Mouse (Mus musculus): ENCODE data around the gene Gm42517.

The Gm42517 gene

DNA sequence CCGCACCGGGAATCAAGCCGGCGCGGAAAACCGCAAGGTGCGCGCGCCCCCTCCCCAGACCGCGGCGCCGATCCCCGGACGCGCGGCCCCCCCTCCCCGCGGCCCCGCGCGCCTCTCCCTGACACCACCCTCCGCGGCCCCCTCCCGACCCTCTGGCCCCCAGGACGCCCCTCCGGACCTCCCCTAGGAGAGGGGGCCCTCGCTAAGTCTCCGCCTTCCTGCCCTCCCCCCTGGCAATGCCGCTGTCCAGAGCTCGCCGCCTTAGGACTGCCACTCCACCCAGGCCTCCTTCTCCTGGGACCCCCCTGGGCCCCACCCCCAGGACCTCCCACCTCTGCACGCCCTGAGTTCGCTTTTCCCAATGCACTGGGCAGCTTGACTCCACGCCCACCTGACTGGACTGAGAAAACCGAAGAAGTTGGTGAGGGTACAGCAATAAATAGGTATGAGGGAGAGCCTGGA, at the start of gene Gm42517:
Gene Gm42517 (minus strand): TSS at position 52 of the 462 bp plus-strand sequence.
- DNase-seq (ENCODE audit: low spot score): no peak

DNA sequence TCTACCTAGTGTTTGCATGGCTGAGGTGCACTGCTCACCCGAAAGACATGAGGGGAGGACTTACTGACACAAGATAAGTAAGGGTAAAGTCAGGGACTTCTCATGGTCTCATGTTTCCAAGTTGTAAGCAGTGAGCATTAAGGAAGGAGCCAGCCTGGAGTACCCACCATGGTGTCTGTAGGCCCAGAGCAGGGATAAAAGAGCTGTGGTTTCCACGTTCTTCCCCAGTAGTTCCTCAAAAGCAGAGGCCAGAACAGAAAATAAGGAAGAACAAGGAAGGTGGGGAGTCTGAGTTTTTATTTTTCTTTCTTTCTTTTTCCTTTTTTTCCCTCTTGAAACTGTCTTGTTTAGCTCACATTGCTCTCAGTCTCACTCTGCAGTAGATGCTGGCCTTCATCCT, 47.0 kb upstream of the Gm42517 start:
- no peak for DNase-seq (ENCODE audit: low spot score)

DNA sequence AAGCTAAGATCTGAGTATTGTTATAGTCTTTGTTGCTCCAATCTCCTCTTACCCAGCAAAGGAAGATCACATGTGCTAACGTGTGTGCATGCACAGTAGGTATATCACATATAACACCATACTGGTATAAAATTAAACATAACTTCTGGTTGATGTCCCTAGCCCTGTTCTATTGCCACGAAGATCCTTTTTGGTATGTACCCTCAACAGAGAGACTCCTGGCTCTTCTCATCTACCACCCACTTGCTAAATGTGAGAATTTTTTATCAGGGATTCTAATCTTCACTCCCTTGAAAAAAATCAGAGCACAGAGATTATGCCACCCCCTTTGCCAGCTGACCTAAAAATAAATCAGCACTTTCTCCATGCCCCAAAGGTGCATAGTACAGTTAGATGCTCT, 39.3 kb upstream of the Gm42517 start:
- no peak for DNase-seq (ENCODE audit: low spot score)

DNA sequence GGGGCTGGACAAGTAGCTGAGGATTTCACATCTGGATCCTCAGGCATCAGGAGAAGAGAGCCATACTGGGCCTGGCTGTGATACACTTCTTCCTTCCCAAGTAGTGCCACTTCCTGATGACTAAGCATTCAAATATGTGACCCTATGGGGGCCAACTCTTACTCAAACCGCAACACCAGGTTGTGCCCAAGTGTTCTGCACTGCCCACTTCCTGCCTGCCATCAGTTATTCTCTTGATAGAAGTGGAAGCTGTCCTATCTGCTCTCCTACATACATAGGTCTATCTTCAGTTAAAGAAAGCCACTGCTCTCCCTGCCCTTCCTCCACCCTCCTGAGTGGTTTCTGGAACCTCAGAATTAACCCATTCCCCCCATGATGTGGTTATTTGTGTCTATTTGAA, 37.7 kb upstream of the Gm42517 start:
- DNase-seq (ENCODE audit: low spot score): no peak

DNA sequence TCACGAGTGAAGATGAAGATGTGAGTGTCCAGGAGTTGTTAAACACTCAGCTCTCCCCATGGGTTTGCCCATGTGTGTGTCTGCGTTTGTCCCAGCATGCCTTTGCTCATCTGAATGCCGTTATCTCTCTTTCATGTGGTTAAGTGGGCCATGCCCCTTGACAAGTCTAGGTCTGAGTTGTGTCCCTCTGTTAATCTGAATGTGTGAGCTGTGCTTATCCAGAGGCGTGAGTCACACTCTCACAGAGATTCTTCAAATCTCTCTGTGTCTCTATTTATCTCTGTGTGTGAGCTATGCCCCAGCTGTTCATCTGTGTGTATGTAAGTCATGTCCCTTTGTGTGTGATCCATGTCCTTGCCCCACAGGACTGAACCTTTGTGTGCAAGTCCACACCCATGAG, 35.7 kb upstream of the Gm42517 start:
- DNase-seq (ENCODE audit: low spot score): no peak

DNA sequence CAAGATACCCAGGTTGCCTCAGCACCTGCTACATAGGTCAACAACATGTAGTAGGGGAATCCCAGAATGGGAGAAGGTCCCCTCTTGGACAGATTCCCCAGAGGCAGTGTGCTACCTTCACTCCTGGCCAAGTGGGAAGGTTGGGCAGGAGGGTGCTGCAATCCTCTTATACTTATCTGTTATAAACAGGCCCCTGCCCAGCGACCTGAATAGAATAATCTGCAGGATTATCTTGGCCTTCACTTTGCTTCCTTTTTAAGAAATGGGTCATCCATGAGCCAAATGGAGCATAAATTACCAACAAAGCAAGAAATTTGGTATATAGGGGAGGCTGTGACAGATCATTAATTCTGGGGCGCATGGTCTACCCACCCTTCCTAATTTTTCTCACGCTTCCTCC, 22.0 kb upstream of the Gm42517 start:
- no peak for DNase-seq (ENCODE audit: low spot score)

DNA sequence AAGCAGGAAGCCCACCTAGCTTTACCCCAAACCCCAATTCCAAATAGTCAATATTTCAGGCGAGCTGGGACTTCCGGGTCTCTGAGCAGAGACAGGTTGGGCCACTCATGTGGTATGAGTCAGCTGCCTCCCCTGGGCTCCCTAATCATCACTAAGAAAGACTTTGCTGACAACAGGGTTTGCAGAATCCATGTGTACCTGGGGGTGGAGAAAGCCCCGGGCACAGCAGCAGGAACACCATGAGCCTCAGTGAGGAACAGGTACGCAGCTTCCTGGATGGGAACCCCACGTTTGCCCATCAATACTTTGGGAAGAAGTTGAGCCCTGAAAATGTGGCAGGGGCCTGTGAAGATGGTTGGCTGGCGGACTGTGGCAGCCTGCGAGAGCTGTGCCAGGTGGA, 20.5 kb upstream of the Gm42517 start, which contains the start of gene Pde6b:
Gene Pde6b (plus strand): TSS at position 191 of the 400 bp plus-strand sequence.
- DNase-seq (ENCODE audit: low spot score): no peak

DNA sequence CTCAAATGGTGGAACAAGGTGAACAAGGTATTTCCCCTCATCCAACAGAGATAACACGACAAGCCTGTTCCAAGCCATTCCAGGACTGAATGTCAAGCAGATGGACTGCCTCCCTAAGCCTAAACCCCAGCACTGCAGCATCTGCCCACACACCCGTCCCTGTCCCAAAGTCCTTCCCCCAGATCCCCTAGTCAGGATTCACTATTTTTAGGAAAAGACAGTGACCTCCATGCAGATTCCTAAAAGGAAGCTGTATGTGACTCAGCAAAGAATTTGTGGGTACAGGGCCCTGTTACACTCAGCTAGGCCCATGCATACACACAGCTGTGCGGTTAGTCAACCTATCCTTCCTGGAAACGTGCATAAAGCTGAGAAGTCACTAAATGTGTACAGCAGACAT, 18.7 kb upstream of the Gm42517 start:
- no peak for DNase-seq (ENCODE audit: low spot score)

DNA sequence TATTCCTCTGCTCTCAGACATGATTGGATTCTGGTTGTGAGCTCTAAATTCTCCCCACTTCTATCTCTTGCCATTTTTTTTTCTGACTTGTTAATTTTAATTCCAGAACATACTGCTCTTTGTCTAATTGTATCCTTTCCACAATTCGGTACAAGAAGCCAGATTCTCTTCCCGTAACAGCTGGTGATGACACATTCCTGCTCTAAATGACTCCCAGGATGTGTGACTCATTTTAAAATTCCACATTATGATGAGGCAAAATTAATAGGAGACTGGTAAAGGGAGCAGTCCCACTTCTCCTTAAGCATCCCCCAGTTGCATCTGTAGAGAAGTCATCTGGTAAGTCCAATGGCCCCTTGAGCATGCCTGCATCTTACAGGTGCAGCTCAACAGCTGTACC, 17.9 kb upstream of the Gm42517 start:
- peak; percentile 61 for DNase-seq (ENCODE audit: low spot score)

DNA sequence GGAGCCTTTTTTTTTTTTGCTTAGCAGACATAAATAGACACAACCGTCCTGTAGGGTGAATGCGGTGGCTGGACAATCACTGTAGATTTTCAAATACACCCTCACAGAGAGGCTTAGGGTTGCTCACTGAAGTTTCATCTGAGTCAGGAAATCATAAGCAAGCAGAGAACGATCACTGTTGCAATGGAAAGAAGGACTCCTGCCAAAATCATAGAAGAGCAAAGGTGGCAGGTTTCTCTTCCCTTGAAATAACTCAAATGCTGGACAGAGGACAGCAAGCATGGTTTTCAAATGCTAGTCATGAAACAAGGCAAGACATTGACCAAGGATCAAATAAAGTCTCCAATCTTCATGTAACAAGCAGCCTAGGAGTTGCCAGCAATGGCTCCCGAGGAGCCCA, 10.6 kb upstream of the Gm42517 start:
- DNase-seq (ENCODE audit: low spot score): no peak

DNA sequence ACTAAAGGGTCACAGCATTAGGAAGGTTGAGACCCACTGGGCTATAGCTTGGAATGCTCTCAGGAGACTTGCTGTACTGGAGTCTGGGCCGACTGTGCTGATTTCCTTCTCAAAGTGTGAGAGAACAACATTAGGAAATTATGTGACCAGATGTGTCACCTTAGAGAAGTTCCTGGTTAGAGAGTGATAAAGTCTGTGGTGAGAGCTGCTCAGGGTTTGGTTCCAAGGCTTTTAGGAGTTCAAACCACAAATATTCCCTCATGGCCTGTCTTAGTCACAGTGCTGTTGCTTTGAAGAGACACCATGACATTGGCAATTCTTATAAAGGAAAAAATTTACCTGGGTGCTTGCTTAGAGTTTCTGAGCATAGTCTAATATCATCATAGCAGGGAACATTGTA, 8.3 kb upstream of the Gm42517 start:
- DNase-seq (ENCODE audit: low spot score): no peak

DNA sequence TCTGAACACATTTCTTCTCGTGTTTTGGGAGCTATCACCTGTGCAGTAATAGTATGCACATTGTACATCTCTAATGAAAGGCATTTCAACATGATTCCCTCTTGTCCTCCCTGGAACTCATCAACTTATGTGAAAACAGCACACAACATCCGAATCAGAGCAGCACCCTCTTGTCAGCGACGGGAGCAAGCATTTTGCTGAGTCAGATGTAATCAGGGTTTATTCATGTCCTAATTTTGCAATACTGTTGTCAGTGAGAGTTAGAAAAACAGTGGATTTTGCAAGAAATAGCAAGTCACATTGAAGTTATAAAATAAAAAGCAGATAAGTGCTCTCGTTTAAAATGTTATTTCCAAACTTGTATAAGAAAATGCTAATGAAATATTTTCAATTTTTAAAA, 6.4 kb upstream of the Gm42517 start:
- no peak for DNase-seq (ENCODE audit: low spot score)

DNA sequence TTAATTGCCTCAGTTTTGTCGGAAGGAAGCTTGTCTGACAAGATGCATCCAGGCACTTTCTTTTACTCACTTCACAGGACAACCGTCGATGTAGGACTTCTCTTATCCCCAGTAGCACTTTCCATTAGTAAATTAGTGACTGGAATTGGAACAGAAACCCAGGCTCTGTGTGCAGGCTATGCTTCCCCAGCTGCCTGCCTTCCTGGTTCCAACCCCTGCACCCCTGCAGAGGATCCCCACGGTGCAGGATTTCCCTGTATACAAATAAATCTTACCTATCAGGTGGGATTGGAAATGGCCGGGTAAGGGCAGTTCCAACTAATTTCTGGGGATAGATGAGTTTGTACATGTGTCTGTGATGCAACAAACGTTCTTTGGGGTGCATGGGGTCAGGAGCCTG, 2.2 kb upstream of the Gm42517 start:
- DNase-seq (ENCODE audit: low spot score): no peak

DNA sequence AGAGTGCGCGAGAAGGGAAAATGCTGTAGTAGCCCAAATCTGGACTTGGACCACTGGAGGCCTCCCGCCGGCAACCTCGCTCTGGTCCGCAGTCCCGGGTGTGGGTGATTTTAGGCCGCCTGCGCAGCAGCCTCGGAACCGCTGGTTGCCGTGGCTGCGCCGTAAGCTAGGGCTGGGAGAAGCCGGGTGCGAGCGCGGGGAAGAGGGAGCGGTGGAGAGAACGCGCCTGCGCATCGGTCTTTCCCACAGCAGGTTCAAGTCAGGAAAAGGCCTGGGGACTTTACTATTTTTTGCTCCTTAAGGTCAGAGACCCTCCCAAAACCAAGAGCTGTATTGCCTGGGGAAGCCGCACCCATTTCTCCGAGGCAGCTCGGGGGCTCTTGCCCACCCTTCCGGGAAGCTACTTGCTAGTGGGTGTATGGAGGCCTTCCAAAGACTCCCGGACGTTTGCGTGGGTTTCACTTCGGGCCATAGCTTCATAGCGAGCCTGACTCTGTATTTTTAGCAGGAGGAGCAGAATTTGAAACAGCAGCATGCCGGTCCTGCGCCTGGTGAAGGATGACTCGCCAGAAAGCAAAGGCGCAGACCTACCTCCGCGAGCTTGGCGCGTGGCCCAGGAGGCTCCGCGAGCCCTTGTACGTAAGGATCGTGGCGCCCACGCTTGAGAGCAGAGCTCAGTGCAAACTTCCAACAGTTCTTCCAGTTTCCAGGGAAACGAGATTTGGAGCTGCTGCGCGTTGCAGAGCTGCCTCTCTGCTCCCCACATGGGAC, 1.3 kb upstream of the Gm42517 start:
- peak; percentile 85 for DNase-seq (ENCODE audit: low spot score)

DNA sequence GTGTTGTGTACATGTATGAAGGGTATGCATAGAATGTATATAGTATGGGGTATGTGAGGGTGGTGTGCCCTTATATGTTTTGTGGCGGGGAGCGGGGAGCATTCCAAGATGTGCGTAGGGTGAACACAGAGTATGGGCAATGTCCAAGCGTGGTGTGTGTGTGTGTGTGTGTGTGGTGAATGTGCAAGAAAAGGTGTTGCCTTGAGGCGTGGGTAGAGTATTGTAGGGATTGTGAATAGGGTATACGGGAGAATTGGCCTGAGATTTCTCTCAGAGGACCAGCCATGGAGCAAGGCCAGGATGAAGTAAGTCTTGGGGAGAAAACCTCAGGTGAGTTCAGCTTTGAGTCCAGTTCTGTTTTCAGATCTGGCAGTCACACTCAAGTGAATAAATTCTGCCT, 724 bp upstream of the Gm42517 start:
- no peak for DNase-seq (ENCODE audit: low spot score)

DNA sequence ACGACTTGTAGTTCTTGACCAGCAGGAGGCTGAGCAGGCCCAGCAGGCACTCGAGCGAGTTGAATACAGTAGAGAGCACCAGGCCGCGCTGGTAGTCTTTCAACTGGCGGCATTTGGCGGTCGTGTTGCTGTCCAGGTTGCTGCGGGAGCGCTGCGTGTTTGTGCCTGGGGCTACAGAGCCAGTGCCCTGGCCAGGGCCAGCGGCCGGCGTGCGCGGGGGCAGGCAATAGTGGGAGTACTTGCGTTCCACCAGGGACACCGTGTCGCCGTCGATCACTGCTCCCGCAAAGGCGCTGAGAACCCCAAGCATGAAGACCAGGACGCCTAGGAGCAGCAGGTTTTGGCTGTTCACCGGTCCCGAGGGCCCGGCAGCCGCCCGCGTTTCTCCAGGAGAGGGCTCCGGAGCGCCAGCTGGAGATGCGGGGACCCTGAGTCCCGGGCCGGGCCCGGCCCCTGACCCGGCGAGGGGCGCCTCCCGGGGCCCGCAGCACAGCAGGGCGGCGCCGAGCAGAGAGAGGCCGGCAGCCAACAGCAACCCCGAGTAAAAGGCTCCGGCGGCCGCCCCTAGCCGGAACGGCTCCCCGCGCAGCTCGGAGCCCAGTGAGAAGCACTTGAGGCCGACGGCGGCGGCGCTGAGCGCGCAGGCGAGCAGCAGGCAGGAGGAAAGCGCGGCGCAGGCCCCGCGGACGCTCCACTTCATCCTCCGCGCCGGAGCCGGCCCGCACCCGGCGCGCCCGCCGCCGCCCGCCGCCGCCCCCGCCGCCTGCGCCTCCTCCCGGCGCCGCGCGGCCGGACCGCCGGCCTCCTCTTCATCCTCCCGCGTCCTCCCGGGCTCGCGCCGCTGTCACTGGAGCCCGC, 509 bp downstream of the Gm42517 start:
- DNase-seq (ENCODE audit: low spot score): peak; percentile 58

DNA sequence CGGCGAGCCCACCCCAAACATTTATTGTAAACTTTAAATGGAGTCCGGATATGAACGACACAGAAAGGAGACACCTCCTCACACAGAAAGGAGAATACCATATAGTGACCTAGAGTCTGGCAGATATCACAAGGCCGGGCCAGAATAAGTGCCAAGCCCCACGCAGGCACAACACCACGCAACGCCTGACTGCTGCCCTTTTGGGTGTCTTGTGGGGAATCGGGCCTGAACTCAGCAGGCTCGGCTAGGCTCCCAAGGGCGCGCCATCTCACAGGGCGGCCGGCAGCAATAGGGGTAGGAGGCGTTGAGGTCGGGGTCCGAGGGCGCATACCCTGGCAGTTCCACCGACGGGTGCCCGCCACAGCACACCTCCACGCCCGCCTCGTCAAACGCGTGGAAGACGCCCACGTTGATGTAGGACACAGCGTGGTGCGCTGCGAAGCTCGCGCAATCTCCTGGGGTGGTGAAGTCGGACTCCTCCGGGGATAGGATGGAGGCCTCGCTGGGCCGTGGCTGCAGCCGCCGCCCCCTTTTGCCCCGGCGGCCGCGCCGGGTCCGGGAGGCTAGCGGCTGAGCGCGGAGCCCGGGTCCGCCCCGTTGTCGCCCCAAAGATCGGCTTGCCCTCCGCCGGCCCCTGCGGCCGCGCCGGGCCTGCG, 1.3 kb downstream of the Gm42517 start:
- DNase-seq (ENCODE audit: low spot score): no peak

DNA sequence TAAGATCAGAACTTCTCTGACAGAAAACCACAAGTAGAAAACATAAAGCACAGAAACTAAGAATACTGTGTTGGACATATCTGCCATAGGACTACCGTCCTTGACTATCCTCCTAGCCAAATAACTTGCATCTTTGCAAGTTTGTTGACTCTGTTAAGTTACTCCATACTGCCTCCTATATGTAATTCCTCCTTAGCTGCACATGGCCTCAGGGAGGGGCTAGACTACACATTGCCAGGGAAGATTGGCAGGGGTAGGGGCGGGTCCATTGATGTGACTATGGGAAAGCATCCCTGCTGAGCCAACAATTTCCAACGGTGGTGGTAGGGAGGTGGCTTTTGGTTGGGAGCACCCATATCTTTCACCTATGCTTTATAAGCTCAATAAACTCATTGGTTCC, 5.4 kb downstream of the Gm42517 start:
- DNase-seq (ENCODE audit: low spot score): no peak

DNA sequence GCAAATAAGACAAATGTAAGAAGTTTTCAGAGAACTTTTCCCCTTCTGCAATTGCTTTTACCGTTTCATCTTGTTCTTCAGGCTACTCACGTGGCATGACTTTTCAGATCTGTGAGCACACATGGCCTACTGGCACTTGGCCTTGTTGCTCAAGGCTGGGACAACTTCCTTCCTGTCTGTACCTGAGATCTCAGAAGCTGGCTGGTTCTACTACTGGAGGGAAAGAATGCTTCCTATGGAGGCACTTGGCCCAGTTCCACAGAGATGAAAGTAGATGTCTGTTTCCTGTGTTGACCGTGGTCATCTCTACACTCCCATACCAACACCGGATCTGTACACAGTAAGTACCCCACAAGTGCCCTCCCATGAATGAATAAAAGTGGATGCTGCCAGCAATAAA, 7.5 kb downstream of the Gm42517 start:
- no peak for DNase-seq (ENCODE audit: low spot score)

DNA sequence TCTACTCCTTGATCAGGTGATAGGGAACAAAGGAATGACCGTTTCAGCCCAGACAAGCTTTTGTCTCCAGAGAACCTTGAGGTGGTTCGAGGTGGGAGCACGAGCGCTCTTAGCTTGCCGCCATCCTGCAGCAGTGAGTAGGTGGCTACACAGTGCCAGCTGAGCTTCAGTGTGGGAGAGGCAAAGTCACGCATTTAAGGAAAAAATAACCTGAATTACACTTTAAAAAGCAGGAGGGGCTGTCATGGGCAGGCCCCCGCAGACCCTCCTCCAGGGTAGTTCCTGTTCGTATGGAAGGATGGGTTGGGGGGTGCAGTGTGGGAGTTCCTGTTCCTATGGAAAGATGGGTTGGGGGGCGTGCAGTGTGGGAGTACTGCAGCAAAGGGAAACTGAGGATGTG, 8.2 kb downstream of the Gm42517 start:
- DNase-seq (ENCODE audit: low spot score): no peak

DNA sequence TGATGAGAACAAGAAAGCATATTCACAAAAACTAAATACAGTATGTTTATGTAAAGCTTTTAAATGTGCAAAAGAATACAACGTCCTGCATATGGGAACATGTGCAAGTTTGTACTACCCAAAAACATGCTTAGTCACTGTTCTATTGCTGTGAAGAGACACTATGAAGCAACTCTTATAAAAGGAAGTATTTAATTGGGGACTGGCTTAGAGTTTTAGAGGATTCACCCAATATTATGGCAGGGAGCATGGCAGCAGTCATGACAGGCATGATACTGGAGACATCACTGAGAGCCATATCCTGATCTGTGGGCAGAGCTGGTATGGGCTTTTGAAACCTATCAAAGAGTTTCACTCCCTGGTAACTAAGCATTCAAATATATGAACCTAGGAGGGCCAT, 9.9 kb downstream of the Gm42517 start:
- DNase-seq (ENCODE audit: low spot score): no peak

DNA sequence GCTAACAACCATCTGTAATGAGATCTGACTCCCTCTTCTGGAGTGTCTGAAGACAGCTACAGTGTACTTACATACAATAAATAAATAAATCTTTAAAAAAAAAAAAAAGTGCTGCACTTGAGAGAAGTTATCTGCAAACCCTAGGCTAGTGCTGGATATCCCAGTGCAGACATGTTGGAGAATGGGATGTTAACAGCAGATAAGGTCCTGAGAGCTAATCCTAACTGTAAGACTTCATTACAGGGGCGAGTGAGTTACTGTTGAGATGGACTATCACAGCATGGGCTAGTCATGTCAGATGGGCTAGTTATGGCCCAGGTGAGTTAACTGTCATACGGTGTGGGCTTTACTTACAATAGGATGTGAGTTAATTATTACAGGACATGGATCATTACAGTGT, 13.7 kb downstream of the Gm42517 start:
- DNase-seq (ENCODE audit: low spot score): no peak
